Mouse (Mus musculus): ENCODE data around the gene Tbx4. TPM values are rescaled to one million over a fixed set of nuclear protein-coding genes. Genes with fewer than 3 reads are reported as not detected.

Gene Tbx4
- polyA plus RNA-seq, 1 experiment from 2014 or later, result 0.49 TPM

- Histone ChIP-seq H3K4me1 (replicated peaks) (no peaks in the 10 kb centered on the region), H3K27me3 (replicated peaks) (no peaks in the 10 kb centered on the region), H3K4me2 (no peak overlapping the region), H3K36me3 (no peaks in the 10 kb centered on the region), H3K9ac (no peak overlapping the region), H3K9me3 (replicated peaks) (no peaks in the 10 kb centered on the region), H3K4me3 (no peak overlapping the region), H3K27ac (ENCODE audit: poor library complexity, severe bottlenecking) (no peak overlapping the region)
- WGBS, result 81% methylated on average over 4 of the region's 4 CpGs
- no peak for ATAC-seq (ENCODE audit: insufficient number of reproducible peaks, low FRiP score)
These were observed 66.3 kb downstream of the Tbx4 start for GRCm38 (mm10) chr11:85952538-85952937.

GRCm38 (mm10) chr11:85955611-85956010 lies 69.4 kb downstream of the Tbx4 start:
- Histone ChIP-seq H3K9ac (no peak overlapping the region), H3K27ac (ENCODE audit: poor library complexity, severe bottlenecking) (no peak overlapping the region), H3K27me3 (replicated peaks) (no peaks in the 10 kb centered on the region), H3K4me1 (replicated peaks) (no peaks in the 10 kb centered on the region), H3K9me3 (replicated peaks) (no peaks in the 10 kb centered on the region), H3K36me3 (no peaks in the 10 kb centered on the region), H3K4me2 (no peak overlapping the region), H3K4me3 (no peak overlapping the region)
- no peak for ATAC-seq (ENCODE audit: insufficient number of reproducible peaks, low FRiP score)
- 74% methylated on average over 12 of the region's 12 CpGs for WGBS

- H3K27ac ChIP-seq (ENCODE audit: poor library complexity, severe bottlenecking), result no peak overlapping the region
- no peak overlapping the region for H3K9ac ChIP-seq
- ATAC-seq (ENCODE audit: insufficient number of reproducible peaks, low FRiP score), result no peak
- no peak overlapping the region for H3K4me2 ChIP-seq
- no peaks in the 10 kb centered on the region for H3K9me3 ChIP-seq (replicated peaks)
- WGBS, result 61% methylated on average over 10 of the region's 10 CpGs
- no peaks in the 10 kb centered on the region for H3K4me1 ChIP-seq (replicated peaks)
- no peak overlapping the region for H3K4me3 ChIP-seq
- H3K36me3 ChIP-seq, result no peaks in the 10 kb centered on the region
- no peaks in the 10 kb centered on the region for H3K27me3 ChIP-seq (replicated peaks)
These were observed 70.2 kb downstream of the Tbx4 start for GRCm38 (mm10) chr11:85956422-85956821.

GRCm38 (mm10) chr11:85956950-85957778 lies 70.9 kb downstream of the Tbx4 start:
- Histone ChIP-seq H3K36me3 (no peaks in the 10 kb centered on the region), H3K4me3 (no peak overlapping the region), H3K9ac (no peak overlapping the region), H3K9me3 (replicated peaks) (no peaks in the 10 kb centered on the region), H3K27ac (ENCODE audit: poor library complexity, severe bottlenecking) (no peak overlapping the region), H3K4me1 (replicated peaks) (no peaks in the 10 kb centered on the region), H3K4me2 (no peak overlapping the region), H3K27me3 (replicated peaks) (no peaks in the 10 kb centered on the region)
- ATAC-seq (ENCODE audit: insufficient number of reproducible peaks, low FRiP score), result no peak
- 78% methylated on average over 6 of the region's 6 CpGs for WGBS

GRCm38 (mm10) chr11:85959837-85960236 lies 73.6 kb downstream of the Tbx4 start:
- H3K9me3 ChIP-seq (replicated peaks), result no peaks in the 10 kb centered on the region
- H3K4me2 ChIP-seq, result no peak overlapping the region
- no peak overlapping the region for H3K9ac ChIP-seq
- ATAC-seq (ENCODE audit: insufficient number of reproducible peaks, low FRiP score), result no peak
- no peak overlapping the region for H3K27ac ChIP-seq (ENCODE audit: poor library complexity, severe bottlenecking)
- no peaks in the 10 kb centered on the region for H3K4me1 ChIP-seq (replicated peaks)
- H3K4me3 ChIP-seq, result no peak overlapping the region
- no peaks in the 10 kb centered on the region for H3K27me3 ChIP-seq (replicated peaks)
- H3K36me3 ChIP-seq, result no peaks in the 10 kb centered on the region
- 69% methylated on average over 5 of the region's 5 CpGs for WGBS

- Histone ChIP-seq H3K27me3 (replicated peaks) (no peaks in the 10 kb centered on the region), H3K36me3 (no peaks in the 10 kb centered on the region), H3K4me2 (no peak overlapping the region), H3K4me3 (no peak overlapping the region), H3K4me1 (replicated peaks) (no peaks in the 10 kb centered on the region), H3K9me3 (replicated peaks) (no peaks in the 10 kb centered on the region), H3K9ac (no peak overlapping the region), H3K27ac (ENCODE audit: poor library complexity, severe bottlenecking) (no peak overlapping the region)
- 49% methylated on average over 6 of the region's 6 CpGs for WGBS
- ATAC-seq (ENCODE audit: insufficient number of reproducible peaks, low FRiP score), result no peak
These were observed 74.1 kb downstream of the Tbx4 start for GRCm38 (mm10) chr11:85960273-85960672.

GRCm38 (mm10) chr11:85961498-85961897 lies 75.3 kb downstream of the Tbx4 start:
- Histone ChIP-seq H3K4me1 (replicated peaks) (no peaks in the 10 kb centered on the region), H3K4me3 (no peak overlapping the region), H3K27ac (ENCODE audit: poor library complexity, severe bottlenecking) (no peak overlapping the region), H3K4me2 (no peak overlapping the region), H3K9ac (no peak overlapping the region), H3K27me3 (replicated peaks) (no peaks in the 10 kb centered on the region), H3K36me3 (no peaks in the 10 kb centered on the region), H3K9me3 (replicated peaks) (no peaks in the 10 kb centered on the region)
- ATAC-seq (ENCODE audit: insufficient number of reproducible peaks, low FRiP score), result no peak
- 66% methylated on average over 9 of the region's 9 CpGs for WGBS

Other genes with a start within 250 kb of the Tbx4 start
- gene Tbx2, start 53.9 kb upstream of the Tbx4 start, polyA plus RNA-seq (2016; fragmentation: Nextera tagmentation; extraction: Ambion mirVana), result 3.2 TPM in 2 replicates
- gene Gm11444, start 36.1 kb upstream of the Tbx4 start, polyA plus RNA-seq (2016; fragmentation: Nextera tagmentation; extraction: Ambion mirVana), result not detected in 2 replicates

All from heart, embryonic 12.5 days (tissue).